Comparison of ENCODE assay signal across 10 mouse cellular contexts in genomic region chr11:77442186-77443170, GRCm38 (mm10). TPM values are rescaled to one million over a fixed set of nuclear protein-coding genes. Genes with fewer than 3 reads are reported as not detected.
DNase-seq lines count a peak whose midpoint lies in the region; ATAC-seq and TF ChIP-seq lines count a peak whose summit lies in the region.
"Had no signal": no experiment of that assay in that cellular context is flagged by ENCODE, and none has a peak within 500 bp of the region (broad histone marks: within the 10 kb centered on the region; RNA-seq: fewer than 3 reads in every experiment).

No protein-coding gene starts in this region.

- 66% methylated on average over 7 of the region's 7 CpGs for WGBS in heart, embryonic 12.5 days
- 38% methylated on average over 7 of the region's 7 CpGs for WGBS in liver, postnatal 0 days (ENCODE audit: insufficient replicate concordance)

- H3K9me3 ChIP-seq in CH12.LX (replicated peaks; ENCODE audit: low read length): no peaks in the 10 kb centered on the region
- no peaks in the 10 kb centered on the region for H3K9me3 ChIP-seq in heart, embryonic 12.5 days (replicated peaks)
- no peaks in the 10 kb centered on the region for H3K9me3 ChIP-seq in liver, postnatal 0 days (ENCODE audit: low read length)
- H3K9me3 ChIP-seq: limb, embryonic 12.5 days had no signal

- H3K36me3 ChIP-seq in CH12.LX (replicated peaks in 1 of 2; ENCODE audit: control insufficient read depth in 1 of 2, insufficient read depth in 1 of 2, low read length in 1 of 2): peaks cover 11 to 45% of the 10 kb centered on the region in 2 experiments
- peaks cover 50% of the 10 kb centered on the region for H3K36me3 ChIP-seq in heart, embryonic 12.5 days
- peaks cover 18% of the 10 kb centered on the region for H3K36me3 ChIP-seq in liver, postnatal 0 days (replicated peaks; ENCODE audit: insufficient read depth, low read length)

- peaks cover 25 to 69% of the 10 kb centered on the region in 2 experiments for H3K4me1 ChIP-seq in CH12.LX (ENCODE audit: control insufficient read depth in 1 of 2, insufficient read depth in 2 of 2)
- peaks cover 39% of the 10 kb centered on the region for H3K4me1 ChIP-seq in heart, embryonic 12.5 days (replicated peaks)
- H3K4me1 ChIP-seq in liver, postnatal 0 days (ENCODE audit: insufficient read depth): peaks cover 33% of the 10 kb centered on the region
- H3K4me1 ChIP-seq: limb, embryonic 12.5 days had no signal

- peak; percentile 36 to 79 for DNase-seq in adrenal gland, adult (ENCODE audit: inconsistent age in 2 of 2, low spot score in 1 of 2)
- no peak for DNase-seq in adrenal gland, postnatal 4 days (ENCODE audit: low spot score in 2 of 2)
- peak; percentile 58 for DNase-seq in CH12.LX (ENCODE audit: extremely low read depth)
- DNase-seq in liver, postnatal 0 days: no peak
- DNase-seq in cerebellum, adult 11-12 months: no peak
- no peak for DNase-seq in layer of hippocampus, postnatal 10 days (ENCODE audit: low spot score in 2 of 2)
- no peak for DNase-seq in right cerebral cortex, postnatal 14 days
- DNase-seq: B cell, adult 2 months had no signal

- no peaks in the 10 kb centered on the region for H3K79me2 ChIP-seq in CH12.LX (replicated peaks; ENCODE audit: control insufficient read depth, extremely low read depth, insufficient read depth, poor library complexity, severe bottlenecking)

- no peaks in the 10 kb centered on the region for H3K27me3 ChIP-seq in CH12.LX (replicated peaks)
- H3K27me3 ChIP-seq in heart, embryonic 12.5 days (replicated peaks): no peaks in the 10 kb centered on the region
- no peaks in the 10 kb centered on the region for H3K27me3 ChIP-seq in liver, postnatal 0 days (ENCODE audit: insufficient read depth, low read length)
- H3K27me3 ChIP-seq: limb, embryonic 12.5 days had no signal

- TF ChIP-seq CTCF in CH12.LX (conservative IDR thresholded peaks at IDR 0.05 in 1 of 2, IDR thresholded peaks at IDR 0.05 in 1 of 2; ENCODE audit: low read depth in 2 of 2, low read length in 2 of 2): no peak
- no peak for TF ChIP-seq CTCF in liver, postnatal 0 days (IDR thresholded peaks at IDR 0.05; ENCODE audit: low read depth)

- TF ChIP-seq EP300 in CH12.LX (IDR thresholded peaks at IDR 0.05; ENCODE audit: low read length): peak; percentile 96
- TF ChIP-seq EP300 in liver, postnatal 0 days (IDR thresholded peaks at IDR 0.05; ENCODE audit: low read depth): peak; percentile 63; the same call in 1 of the 2 replicates

- peak overlapping the region; percentile 56 for H3K27ac ChIP-seq in CH12.LX (ENCODE audit: insufficient read depth, low read depth)
- H3K27ac ChIP-seq in heart, embryonic 12.5 days (ENCODE audit: poor library complexity, severe bottlenecking): peak overlapping the region; percentile 36; the same call in 1 of the 2 replicates
- H3K27ac ChIP-seq in liver, postnatal 0 days (ENCODE audit: low read depth): peak overlapping the region; percentile 68
- H3K27ac ChIP-seq: limb, embryonic 12.5 days had no signal

- ATAC-seq in heart, embryonic 12.5 days (ENCODE audit: insufficient number of reproducible peaks, low FRiP score): no peak
- peak; percentile 62 for ATAC-seq in liver, postnatal 0 days

- in situ Hi-C loops in CH12.LX (cut with MboI; ENCODE audit: low pct_ligation_motif_present, low pct_unique_long_range_greater_than_20kb, low sequenced_read_pairs): loop anchor here (10.0 kb wide), 3 partner anchors 98 to 338 kb away; partner anchors contain the start of gene Ssh2

- no peak; the same call in 1 of the 2 replicates for TF ChIP-seq RAD21 in CH12.LX (IDR thresholded peaks at IDR 0.05; ENCODE audit: low read depth, low read length)

- TF ChIP-seq POLR2A in CH12.LX (IDR thresholded peaks at IDR 0.05; ENCODE audit: low read depth, low read length): no peak

- peak overlapping the region; percentile 72 for H3K4me2 ChIP-seq in CH12.LX (ENCODE audit: insufficient read depth, low read depth, poor library complexity, severe bottlenecking)
- H3K4me2 ChIP-seq in heart, embryonic 12.5 days: no peak overlapping the region
- H3K4me2 ChIP-seq in liver, postnatal 0 days (ENCODE audit: low read depth, low read length): no peak overlapping the region
- H3K4me2 ChIP-seq: limb, embryonic 12.5 days had no signal

- peak overlapping the region; percentile 45 for H3K9ac ChIP-seq in CH12.LX (ENCODE audit: insufficient read depth, low read depth)
- H3K9ac ChIP-seq in heart, embryonic 12.5 days: no peak overlapping the region
- H3K9ac ChIP-seq in liver, postnatal 0 days (replicated peaks): no peak overlapping the region
- H3K9ac ChIP-seq: limb, embryonic 12.5 days had no signal

- dilution Hi-C loops in CH12.LX (cut with MboI; ENCODE audit: extremely low pct_ligation_motif_present, extremely low pct_unique_long_range_greater_than_20kb, low sequenced_read_pairs): no loop called here

- no peak overlapping the region for H3K4me3 ChIP-seq in CH12.LX (replicated peaks in 1 of 3; ENCODE audit: low read depth in 2 of 3, low read length in 2 of 3, poor library complexity in 1 of 3)
- H3K4me3 ChIP-seq in heart, embryonic 12.5 days: no peak overlapping the region
- no peak overlapping the region for H3K4me3 ChIP-seq in liver, postnatal 0 days (ENCODE audit: low read depth, low read length)
- H3K4me3 ChIP-seq: limb, embryonic 12.5 days had no signal

TF ChIP-seq in CH12.LX, 34 proteins besides CTCF, POLR2A, EP300 and RAD21 (continues in another document):
- TF ChIP-seq HCFC1 (IDR thresholded peaks at IDR 0.05; ENCODE audit: low read depth, low read length): peak; percentile 36; the same call in 1 of the 2 replicates
- peak; percentile 58; the same call in 1 of the 2 replicates for TF ChIP-seq MAFK (IDR thresholded peaks at IDR 0.05; ENCODE audit: insufficient replicate concordance, low read length)
- no peak for TF ChIP-seq CHD1 (IDR thresholded peaks at IDR 0.05; ENCODE audit: low read depth, low read length)
- TF ChIP-seq CHD2 (IDR thresholded peaks at IDR 0.05; ENCODE audit: low read length): peak; percentile 83; the same call in 1 of the 2 replicates
- TF ChIP-seq BHLHE40 (IDR thresholded peaks at IDR 0.05; ENCODE audit: low read depth, low read length): peak; percentile 49
- peak; percentile 81 for TF ChIP-seq JUN (IDR thresholded peaks at IDR 0.05; ENCODE audit: insufficient read depth, low read depth, low read length)
- TF ChIP-seq USF1 (IDR thresholded peaks at IDR 0.05; ENCODE audit: low read depth, low read length): no peak
- TF ChIP-seq SMC3 (IDR thresholded peaks at IDR 0.05; ENCODE audit: low read depth, low read length): no peak
- no peak; the same call in 1 of the 2 replicates for TF ChIP-seq MXI1 (IDR thresholded peaks at IDR 0.05; ENCODE audit: low read depth, low read length)
- 0 out of 2 replicates have a peak, but pooled peaks have one; percentile 25 for TF ChIP-seq E2F4 (IDR thresholded peaks at IDR 0.05; ENCODE audit: insufficient replicate concordance, low read depth, low read length)
- peak; percentile 24; the same call in 1 of the 2 replicates for TF ChIP-seq MYC (IDR thresholded peaks at IDR 0.05; ENCODE audit: low read depth, low read length)
- TF ChIP-seq PAX5 (IDR thresholded peaks at IDR 0.05; ENCODE audit: low read length): no peak
- TF ChIP-seq IRF4 (IDR thresholded peaks at IDR 0.05; ENCODE audit: low read depth, low read length): peak; percentile 97
- no peak for TF ChIP-seq UBTF (IDR thresholded peaks at IDR 0.05; ENCODE audit: low read depth, low read length)
- TF ChIP-seq POLR2AphosphoS2 (IDR thresholded peaks at IDR 0.05; ENCODE audit: low read depth, low read length): no peak
- TF ChIP-seq JUND (conservative IDR thresholded peaks at IDR 0.05; ENCODE audit: low read depth, low read length): peak; percentile 82
- TF ChIP-seq KAT2A (IDR thresholded peaks at IDR 0.05; ENCODE audit: insufficient replicate concordance, low read length): no peak
- no peak; the same call in 1 of the 2 replicates for TF ChIP-seq SIN3A (IDR thresholded peaks at IDR 0.05; ENCODE audit: low read length)
- peak; percentile 79 for TF ChIP-seq ETS1 (conservative IDR thresholded peaks at IDR 0.05; ENCODE audit: low read depth, low read length)
- no peak for TF ChIP-seq ZMIZ1 (IDR thresholded peaks at IDR 0.05; ENCODE audit: low read depth, low read length)
- TF ChIP-seq USF2 (conservative IDR thresholded peaks at IDR 0.05; ENCODE audit: low read depth, low read length): no peak
- no peak for TF ChIP-seq MAZ (IDR thresholded peaks at IDR 0.05; ENCODE audit: low read depth, low read length)
- no peak for TF ChIP-seq ZKSCAN1 (IDR thresholded peaks at IDR 0.05; ENCODE audit: borderline replicate concordance, low read depth, low read length)
- TF ChIP-seq NRF1 (IDR thresholded peaks at IDR 0.05; ENCODE audit: low read depth, low read length): no peak
- no peak for TF ChIP-seq NELFE (IDR thresholded peaks at IDR 0.05; ENCODE audit: low read depth, low read length)

RNA-seq across cellular contexts. Expression of gene Coro6, which starts 19.7 kb away (rescaled TPM):
- total RNA-seq in adrenal gland, postnatal 4 days (2021): 1 to 10 TPM; 3.8 to 6.0 TPM
- total RNA-seq in CH12.LX (2012; rRNA removed): 0.25 TPM in 1 of 2 replicates, not detected in the other
- total RNA-seq in CH12.LX (2014; rRNA removed): not detected in 2 replicates
- 0.37 and 0.39 TPM in 2 replicates for polyA plus RNA-seq in CH12.LX (2012; ENCODE audit: insufficient read length, low read depth)
- polyA plus RNA-seq in heart, embryonic 12.5 days (2016; fragmentation: Nextera tagmentation; extraction: Ambion mirVana): 30.1 and 32.0 TPM in 2 replicates
- 0.05 and 0.38 TPM in 2 replicates for polyA plus RNA-seq in liver, postnatal 0 days (2015; fragmentation: Nextera tagmentation; extraction: Ambion mirVana)
- 10 to 100 TPM in 1 of 2 experiments, 1 to 10 TPM in 1; 9.3 to 13.2 TPM for total RNA-seq in layer of hippocampus, postnatal 10 days (2021)

RNA-seq across cellular contexts. Expression of gene Ankrd13b, which starts 47.0 kb away (rescaled TPM):
- total RNA-seq in adrenal gland, postnatal 4 days (2021): 10 to 100 TPM; 16.3 to 21.8 TPM
- total RNA-seq in CH12.LX (2012; rRNA removed) (1.7 and 1.9 TPM in 2 replicates), CH12.LX (2014; rRNA removed) (0.53 and 0.55 TPM in 2 replicates)
- 2.7 and 2.8 TPM in 2 replicates for polyA plus RNA-seq in CH12.LX (2012; ENCODE audit: insufficient read length, low read depth)
- polyA plus RNA-seq in heart, embryonic 12.5 days (2016; fragmentation: Nextera tagmentation; extraction: Ambion mirVana): 3.7 and 4.8 TPM in 2 replicates
- polyA plus RNA-seq in liver, postnatal 0 days (2015; fragmentation: Nextera tagmentation; extraction: Ambion mirVana): 0.53 and 0.72 TPM in 2 replicates
- 100 to 1,000 TPM; 149 to 153 TPM for total RNA-seq in layer of hippocampus, postnatal 10 days (2021)

RNA-seq across cellular contexts. Expression of gene Git1, which starts 50.9 kb away (rescaled TPM):
- total RNA-seq in adrenal gland, postnatal 4 days (2021): 10 to 100 TPM; 79.8 to 87.9 TPM
- total RNA-seq in CH12.LX (2012; rRNA removed) (28.9 and 30.8 TPM in 2 replicates), CH12.LX (2014; rRNA removed) (8.0 and 8.8 TPM in 2 replicates)
- 53.3 and 57.8 TPM in 2 replicates for polyA plus RNA-seq in CH12.LX (2012; ENCODE audit: insufficient read length, low read depth)
- polyA plus RNA-seq in heart, embryonic 12.5 days (2016; fragmentation: Nextera tagmentation; extraction: Ambion mirVana): 9.3 and 10.2 TPM in 2 replicates
- 2.1 and 2.5 TPM in 2 replicates for polyA plus RNA-seq in liver, postnatal 0 days (2015; fragmentation: Nextera tagmentation; extraction: Ambion mirVana)
- total RNA-seq in layer of hippocampus, postnatal 10 days (2021): 100 to 1,000 TPM; 151 to 166 TPM

Comparison
In these comparisons a context has a peak if more than half of its experiments do, and no peak if none do; other contexts are left out.
1. DNase-seq: peak in adrenal gland, adult (2 of 2) and CH12.LX (single experiment); none in adrenal gland, postnatal 4 days (0 of 2), liver, postnatal 0 days (single experiment), cerebellum, adult 11-12 months (single experiment), layer of hippocampus, postnatal 10 days (0 of 2) and right cerebral cortex, postnatal 14 days (single experiment).
2. RNA of gene Ankrd13b, which starts 47.0 kb away (total RNA-seq): 149 to 153 TPM in layer of hippocampus, postnatal 10 days; 16.3 to 21.8 TPM in adrenal gland, postnatal 4 days and 0.53 to 1.9 TPM in CH12.LX; every median in the first group is over 4 times any median in the second.
3. Peak in every context shown above with its lines, with median percentiles within 50 percentile points of each other: H3K27ac ChIP-seq.